Mouse (Mus musculus): ENCODE data around the gene Zfp3.

Zfp3 gene

DNA sequence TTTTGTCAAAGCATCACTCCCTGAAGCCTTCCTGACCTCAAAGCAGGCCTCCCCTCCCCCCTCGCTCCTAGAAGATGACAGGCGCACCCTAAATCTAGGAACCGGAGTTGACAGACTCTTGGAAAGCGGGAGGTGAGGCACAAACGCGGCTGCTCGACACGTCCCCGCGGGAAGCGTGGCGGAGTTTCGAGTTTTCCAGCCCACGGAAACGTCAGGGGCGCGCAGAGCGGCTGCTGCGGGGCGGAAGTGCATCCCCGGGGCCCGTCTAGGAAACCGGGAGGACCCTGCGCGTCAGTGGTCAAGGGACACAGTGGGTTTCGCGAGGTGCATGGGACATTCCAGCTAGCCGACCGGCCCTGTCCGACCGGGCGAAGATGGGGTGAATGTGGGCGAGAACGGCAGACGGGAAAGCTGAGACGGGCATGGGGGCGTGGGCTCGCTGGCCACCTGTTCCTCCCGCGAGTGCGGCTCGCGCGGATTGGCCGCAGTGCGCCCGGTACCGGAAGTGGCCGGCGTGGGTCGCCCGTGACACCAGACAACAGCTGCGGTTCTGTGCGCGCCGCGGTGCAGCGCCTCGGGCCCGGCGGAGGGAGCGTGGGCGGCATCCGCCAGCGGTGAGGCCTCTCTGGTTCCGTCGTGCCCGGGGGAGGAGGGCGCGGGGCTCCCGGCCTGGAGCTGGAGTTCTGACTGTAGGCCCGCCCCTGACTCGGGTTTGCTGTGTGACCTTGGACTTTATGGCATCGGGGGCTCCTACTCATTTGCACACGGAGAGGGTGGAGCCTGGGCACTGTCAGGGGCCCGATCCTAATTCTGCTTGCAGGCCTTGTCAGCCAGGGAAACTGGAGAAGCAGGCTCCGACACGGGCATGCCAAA lies at the start of gene Zfp3:
Gene Zfp3, plus strand, starts transcription at position 274 of the 873 bp plus-strand sequence.
- peak; percentile 74 for DNase-seq (ENCODE audit: low spot score)

DNA sequence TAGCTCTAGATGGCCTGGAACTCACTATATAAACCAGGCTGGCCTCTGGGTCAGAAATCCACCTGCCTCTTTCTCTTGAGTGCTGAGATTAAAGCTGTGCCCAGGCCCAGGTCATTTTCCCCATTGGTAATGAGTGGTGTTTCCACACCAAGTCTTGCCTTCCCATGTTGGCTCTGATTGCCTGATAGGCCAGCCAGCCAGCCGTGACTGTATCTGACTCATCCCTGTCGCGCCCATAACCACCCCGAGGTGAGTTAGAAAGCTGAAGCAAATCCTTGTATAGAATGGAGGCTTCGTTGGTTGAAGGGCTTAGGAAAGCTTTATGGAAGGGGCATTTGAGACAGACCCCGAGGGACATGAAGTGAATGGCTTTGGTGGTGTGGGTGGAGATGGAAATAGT lies 48.2 kb upstream of the Zfp3 start:
- DNase-seq (ENCODE audit: low spot score): no peak

DNA sequence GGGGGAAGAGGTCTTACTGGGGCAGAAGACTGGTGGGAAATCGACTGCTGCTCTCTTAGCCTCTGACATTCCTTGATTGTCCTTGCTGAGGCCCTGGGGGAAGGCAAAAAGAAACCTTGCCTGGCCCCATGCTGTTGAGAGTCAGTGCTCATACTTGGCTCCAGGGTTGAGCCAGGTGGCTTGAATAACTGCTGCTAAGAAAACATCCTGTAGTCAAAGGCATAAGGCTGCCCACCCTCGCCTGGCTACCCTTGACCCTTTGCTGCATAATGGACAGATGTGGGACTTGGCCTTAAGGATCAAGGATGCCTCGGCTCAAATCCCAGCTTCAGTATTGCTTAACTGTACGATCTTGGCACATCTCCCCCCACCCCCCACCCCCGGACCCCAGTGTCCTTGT lies 45.5 kb upstream of the Zfp3 start:
- no peak for DNase-seq (ENCODE audit: low spot score)

DNA sequence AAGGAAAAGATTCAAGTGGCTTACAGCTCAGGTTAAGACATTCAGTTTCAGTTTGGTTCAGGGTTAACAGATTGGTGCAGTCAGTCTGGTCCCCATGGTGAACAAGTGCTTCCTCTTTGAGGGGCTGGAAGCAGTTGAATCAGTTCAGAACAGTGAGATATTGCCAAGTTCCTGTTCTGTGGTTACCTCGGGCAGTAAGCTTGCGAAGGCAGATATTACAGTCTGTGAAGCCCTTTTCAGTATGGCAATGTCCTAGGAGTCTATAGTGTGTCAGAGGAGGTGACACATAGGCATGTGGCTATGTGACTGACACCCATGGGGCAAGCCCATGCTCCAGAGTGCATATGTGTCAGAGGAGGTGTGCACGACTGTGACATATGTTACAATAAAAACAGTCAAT lies 43.4 kb upstream of the Zfp3 start:
- DNase-seq (ENCODE audit: low spot score): no peak

DNA sequence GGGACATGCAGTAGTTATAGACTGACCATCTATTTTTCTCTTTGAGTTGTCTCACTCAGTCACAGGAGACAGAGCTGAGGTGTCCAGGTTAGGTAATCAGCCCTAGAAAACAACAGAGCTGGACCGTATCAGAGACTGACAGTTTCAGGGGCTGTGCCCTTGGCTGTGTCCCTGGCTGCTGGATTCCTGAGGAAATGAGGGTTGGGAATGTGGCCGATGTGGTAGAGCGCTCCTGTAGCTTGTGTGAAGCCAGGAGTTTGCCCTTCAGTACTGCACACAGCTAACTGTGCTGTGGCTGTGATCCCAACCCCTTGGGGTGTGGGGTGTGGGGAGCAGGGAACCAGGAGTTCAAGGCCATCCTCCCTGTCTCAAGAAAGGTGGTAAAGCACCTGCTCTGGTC lies 42.9 kb upstream of the Zfp3 start:
- no peak for DNase-seq (ENCODE audit: low spot score)

DNA sequence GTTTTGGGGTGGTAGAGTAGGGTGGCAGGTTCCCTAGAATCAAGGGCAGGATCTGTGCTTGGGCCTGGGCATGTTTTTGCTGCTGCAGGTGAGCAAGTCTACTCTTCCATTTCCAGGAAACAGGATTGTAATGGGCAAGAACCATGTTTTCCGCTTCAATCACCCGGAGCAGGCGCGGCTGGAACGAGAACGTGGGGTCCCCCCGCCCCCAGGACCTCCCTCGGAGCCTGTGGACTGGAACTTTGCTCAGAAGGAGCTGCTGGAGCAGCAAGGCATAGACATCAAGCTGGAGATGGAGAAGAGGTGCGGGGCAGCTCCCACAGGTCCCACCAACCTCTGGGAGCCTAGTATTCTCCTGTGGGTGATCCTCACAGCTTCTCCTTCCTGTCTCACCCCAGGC lies 39.3 kb upstream of the Zfp3 start:
- DNase-seq (ENCODE audit: low spot score): no peak

DNA sequence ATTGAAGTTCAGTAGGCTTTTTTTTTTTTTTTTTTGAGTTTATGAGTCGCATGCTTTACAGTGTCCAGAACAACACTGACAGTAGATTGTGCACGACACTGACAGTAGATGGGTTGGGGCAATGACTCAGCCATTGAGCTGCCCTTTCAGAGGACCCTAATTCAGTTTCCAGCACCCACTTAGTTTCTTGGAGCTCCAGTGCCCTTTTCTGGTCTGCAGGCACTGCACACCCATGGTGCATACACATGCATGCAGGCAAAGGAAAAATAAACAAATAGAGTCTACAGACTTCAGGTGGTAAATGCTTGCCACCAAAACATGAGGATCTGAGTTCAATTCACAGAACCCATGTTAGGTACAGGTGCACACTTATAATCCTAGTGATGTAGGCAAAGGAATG lies 37.4 kb upstream of the Zfp3 start:
- DNase-seq (ENCODE audit: low spot score): no peak

DNA sequence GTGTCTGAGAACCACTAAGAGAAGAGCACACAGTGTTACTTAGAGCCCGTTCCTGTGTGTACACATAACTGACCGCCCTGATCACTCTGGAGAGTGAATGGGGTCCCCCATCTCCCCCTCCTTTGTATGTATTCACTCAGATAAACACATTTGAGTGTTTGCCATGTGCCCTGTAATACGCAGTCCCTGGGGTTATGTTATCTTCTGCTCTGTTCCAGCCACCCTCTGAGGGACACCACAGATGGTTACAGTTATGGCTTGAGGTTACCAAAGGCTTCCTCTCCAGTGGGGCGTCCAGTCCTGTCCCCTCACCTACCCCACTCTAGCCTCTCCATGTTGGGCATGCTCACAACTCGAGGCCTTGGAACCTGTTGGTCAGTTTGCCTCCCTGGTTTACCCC lies 36.6 kb upstream of the Zfp3 start:
- no peak for DNase-seq (ENCODE audit: low spot score)

DNA sequence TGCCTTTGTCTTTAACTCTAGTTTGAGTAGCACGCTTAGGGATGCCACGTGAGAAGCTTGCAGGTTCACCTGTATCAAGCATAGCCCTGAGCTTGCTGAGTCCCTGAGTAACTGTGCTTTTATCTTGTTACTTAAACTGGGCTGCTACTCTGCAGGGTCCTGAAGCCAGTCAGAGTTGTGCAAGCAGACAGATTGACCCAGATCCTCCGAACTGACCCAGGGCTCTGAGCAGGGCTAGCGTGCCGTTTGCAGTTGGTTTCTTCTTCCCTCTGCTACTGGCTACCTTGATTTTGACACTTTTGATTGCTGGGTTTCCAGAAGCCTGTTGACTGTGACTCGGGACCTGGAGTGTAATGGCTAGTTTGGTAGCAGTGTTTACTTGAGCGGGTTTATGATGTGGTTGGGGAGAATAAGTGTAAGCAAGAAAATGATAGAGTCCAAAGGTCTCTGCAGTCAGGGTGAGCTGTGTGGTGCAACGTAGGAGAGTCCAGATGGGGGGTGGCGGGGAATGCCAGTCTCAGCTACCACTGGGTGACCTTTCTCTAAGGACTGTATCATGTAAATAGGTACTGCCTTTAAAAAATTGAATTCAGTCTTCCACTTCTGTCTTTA lies 33.5 kb upstream of the Zfp3 start:
- DNase-seq (ENCODE audit: low spot score): no peak

DNA sequence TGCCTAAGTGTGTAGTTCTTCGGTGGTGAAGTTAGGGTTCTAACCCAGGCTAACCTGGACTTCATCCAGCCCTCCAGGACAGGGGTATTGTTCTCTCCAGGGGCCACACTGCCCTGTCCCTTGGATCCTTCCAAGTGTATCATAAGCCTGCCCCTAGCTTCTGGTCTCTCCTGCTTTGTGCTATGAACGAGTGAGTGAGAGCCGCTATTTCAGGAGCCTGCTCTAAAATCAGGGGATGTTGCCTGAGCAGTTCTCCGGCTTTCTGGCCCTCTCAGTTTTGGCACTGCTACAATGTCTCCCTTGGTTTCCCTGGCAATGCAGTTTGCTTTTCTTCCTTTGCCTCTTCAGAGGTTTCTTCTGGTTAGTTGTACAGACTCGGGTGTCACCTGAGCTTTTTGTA lies 32.8 kb upstream of the Zfp3 start:
- DNase-seq (ENCODE audit: low spot score): no peak

DNA sequence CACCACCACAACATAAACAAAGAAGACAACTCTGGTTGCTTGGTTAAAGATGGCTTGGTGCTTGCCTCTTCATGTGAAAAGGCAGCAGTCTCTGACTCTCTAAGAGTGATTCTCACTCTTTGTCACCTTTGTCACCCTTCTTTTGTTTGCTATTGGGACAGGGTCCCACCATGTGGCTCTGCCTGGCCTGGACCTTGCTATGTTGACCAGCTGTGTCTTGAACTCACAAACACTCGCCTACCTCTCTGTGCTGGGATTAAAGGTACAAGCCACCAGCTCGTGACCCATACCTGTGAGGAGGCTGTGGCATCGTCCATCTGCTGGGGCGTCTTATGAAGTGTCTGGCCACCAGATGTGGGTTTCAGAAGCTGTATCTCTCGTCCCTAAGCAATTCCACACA lies 30.8 kb upstream of the Zfp3 start:
- DNase-seq (ENCODE audit: low spot score): no peak

DNA sequence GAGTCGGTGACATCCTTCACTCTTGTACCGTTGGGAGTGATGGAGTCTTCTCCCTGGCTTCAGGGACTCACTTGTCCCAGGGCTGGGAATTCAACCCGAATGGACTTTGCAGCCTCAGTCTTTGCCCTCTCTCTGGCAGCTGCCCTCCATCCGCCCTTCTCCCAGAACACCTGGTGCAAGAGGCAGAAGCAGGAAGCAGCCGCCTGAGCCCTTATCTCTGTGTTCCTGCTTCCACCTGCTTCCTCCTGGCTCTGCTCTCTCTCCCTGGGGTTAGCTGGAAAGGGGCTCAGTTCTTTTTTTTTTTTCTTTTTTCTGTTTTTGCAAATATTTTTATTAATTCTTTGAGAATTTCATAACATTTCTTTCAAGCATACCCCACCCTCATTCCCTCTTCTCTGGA lies 26.3 kb upstream of the Zfp3 start:
- DNase-seq (ENCODE audit: low spot score): no peak

DNA sequence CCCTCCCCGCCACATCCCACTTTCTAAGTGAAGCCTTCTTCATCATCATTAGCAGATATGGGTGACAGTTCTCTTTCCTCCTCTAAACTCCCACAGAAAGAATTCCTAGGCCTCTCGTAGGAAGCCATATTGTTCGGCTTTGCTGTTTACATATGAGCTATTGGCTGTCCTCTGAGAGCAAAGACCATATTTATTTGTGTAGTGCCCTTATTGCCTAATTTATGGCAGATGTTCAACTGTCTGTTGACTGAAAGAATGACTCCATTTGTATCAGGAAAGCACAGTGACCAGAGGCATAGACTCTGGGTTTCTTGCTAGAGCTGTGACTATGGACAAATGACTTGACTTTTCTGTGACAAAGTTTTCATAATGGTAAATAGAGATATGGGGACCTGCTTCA lies 22.4 kb upstream of the Zfp3 start:
- DNase-seq (ENCODE audit: low spot score): no peak

DNA sequence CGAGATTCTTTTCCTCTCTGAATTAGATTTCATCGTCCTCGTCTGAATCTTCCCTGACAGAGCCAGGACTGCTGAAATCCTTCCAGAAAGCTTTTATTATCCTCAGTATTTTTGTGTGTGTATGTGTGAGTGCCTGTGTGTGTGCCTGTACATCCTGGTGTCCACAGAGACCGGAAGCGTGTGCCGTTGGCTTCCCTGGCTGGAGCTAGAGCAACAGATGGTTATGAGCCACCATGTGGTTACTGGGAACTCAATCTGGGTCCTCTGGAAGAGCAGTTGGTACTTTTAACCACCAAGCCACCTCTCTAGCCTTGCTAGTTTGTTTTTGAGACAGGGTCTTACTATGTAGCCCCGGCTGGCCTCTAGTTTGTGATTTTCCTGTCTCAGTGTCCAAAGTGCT lies 21.9 kb upstream of the Zfp3 start:
- DNase-seq (ENCODE audit: low spot score): no peak

DNA sequence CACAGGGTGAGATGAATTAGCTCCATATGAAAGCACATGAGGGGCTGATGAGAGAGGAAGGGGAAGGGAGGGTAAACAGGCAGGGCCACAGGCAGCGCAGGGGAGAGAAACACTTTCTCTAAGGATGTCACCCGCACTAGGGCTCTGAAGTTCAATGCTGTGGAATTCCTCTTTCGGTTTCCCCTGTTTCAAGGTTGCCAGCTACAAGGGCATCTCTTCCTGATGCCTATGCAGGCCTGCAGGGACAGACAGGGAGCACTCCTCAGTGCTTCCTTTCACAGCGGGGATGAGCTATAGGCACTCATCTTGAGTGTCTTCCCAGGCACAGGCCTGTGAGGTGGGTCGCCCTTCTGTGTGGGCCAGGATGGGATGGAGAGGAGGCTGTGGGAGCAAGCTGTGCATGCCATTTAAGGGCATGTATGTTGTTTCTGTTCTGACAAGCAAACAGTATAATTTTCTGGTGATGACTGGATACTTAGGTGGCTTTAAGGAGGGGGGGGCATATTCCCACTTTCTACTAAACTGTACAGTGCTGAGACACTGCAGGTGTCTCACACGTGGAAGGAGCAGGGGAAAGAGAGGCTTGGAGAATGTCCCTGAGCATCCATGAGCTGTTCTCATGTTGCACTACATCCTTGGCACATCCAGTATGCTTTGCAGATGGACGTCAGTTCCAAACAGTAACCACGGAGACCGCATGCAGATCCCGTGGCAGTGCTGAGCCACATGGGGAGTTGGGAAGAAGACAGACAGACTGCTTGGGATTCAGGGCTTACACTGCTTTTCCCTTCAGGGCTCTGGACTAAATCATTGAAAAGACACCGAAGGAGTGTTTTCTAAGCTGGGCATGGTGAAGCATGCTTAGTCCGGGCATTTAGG lies 21.2 kb upstream of the Zfp3 start:
- no peak for DNase-seq (ENCODE audit: low spot score)

DNA sequence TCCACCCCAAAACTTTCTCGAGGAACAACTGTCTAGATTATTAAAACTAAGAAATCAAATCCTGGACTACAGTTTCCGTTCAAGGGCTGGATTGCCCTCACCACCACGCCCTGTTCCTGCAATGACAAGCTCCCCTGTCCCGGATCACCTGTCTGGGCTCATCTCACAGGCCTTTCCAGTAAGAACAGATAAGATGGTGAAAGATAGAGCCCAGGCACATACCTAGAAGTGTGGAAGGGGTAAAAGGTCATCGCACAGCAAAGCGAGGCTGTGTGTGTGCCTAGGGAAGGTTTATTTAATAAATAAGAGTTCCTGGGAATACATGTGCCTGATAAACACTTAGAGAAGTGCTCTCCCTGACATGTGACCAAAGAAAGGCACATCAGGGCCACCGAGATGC lies 18.4 kb upstream of the Zfp3 start:
- no peak for DNase-seq (ENCODE audit: low spot score)

DNA sequence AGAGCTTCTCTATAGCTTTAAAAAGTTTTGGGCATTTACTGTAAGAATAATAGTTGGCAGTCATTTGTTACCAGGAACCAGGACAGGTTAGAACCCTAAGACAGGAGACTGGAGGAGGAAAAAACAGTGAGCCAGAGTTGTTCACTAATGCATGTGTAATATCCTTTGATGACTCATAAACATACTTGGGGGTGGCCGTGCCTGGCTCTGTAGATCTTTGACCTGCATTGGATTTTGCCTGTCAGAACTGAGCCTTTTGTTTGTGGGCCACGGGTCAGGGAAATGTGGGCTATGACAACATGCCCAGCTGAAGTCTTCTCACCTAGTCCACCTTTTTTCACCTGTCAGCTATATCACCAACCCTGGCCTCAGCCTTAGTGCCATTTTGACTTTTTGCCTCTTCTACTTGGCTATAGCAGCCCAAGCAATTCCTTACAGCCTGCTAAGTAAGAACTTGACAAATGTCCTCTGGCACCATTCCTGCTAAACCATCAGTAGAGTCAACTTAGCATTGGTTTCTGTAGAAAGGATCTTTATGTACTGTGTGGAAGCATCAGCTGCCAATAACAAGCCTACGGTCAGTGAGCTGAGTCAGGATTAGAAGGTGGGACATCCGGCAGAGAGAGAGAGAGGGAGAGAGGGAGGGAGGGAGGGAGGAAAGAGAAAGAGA lies 16.0 kb upstream of the Zfp3 start:
- DNase-seq (ENCODE audit: low spot score): no peak

DNA sequence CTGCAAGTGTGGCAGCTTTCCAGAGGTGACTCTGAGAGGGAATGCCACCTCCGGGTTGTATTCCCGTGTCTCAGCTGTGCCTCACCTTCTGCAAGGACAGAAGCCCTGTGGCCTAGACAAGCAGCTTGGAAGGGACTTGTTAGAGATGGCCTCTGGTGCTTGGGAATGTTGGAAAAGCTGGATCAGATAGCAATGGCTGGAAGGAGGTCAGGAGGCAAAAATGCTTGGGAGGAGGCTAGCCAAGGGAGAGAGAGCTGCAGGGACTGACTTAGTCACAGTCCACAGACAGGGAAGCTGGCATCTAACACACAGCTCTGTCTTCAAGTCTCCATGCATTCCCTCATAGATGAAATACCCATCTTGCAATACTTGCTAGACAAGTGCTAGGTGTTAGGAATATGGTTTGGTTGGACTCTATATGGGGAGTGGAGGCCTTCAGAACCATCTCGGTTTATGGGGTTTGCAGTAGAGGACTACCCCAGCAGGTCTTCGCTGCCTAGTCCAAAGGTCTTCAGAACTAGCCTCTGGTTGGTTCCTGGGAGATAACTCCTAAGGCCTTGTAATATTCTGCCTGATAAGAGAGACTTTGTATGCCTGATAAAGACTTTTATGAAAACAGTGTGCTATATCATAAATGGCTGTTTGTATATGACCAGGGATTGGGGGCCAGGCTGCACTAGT lies 11.5 kb upstream of the Zfp3 start:
- DNase-seq (ENCODE audit: low spot score): no peak

DNA sequence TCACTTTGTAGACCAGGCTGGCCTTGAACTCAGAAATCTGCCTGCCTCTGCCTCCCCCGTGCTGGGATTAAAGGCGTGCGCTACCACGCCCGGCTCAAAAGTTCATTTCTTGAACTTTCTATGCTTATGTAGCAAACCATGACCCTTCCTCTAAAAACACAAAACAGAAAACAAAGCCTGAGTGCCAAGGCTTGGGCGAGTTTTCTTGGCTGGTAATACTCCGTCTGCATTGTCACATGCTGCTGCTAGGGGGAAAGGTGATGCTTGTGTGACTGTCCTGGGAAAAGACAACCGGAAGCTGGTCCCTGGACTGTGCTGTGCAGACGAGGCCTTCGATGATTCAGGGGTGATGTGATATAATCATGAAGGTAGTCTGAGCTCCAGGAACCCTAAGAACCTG lies 10.9 kb upstream of the Zfp3 start:
- DNase-seq (ENCODE audit: low spot score): no peak

DNA sequence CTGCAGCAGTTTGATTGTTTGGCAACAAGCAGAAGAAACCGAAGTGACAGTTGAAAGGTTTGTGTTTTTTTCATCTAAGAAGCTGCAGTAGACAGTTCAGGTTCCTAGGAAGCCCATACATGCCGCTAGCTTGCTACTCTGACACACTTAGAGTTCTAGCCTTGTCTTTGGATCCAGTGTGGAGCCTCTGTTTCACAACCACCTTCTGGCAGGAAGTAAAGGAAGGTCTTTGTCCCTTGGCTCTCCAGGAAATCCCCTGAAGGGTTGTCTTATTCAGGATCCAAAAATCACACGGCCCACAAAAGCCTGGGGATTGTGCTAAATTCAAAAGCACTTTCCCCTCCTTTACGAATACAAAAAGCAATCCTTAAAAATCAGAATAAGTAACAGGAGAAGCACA lies 9.5 kb upstream of the Zfp3 start:
- DNase-seq (ENCODE audit: low spot score): no peak

DNA sequence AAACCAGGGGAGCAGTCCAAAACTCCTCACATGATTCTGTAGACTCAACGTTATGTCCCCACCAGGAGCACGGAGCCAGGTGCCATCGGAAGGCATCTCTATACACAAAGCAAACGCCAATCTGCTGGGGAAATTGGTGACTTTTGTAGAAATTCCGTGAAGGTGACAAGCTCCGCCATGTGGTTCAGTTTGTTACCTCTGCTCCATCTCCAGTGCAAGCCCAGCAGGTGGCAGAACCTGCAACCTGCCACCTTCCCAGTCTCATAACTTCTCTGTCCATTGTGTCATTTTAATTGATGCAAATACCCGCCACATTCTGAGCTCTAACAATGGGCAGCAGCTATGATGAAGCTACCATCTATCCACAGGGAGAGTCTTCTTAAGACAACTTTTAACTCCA lies 9.1 kb upstream of the Zfp3 start:
- no peak for DNase-seq (ENCODE audit: low spot score)

DNA sequence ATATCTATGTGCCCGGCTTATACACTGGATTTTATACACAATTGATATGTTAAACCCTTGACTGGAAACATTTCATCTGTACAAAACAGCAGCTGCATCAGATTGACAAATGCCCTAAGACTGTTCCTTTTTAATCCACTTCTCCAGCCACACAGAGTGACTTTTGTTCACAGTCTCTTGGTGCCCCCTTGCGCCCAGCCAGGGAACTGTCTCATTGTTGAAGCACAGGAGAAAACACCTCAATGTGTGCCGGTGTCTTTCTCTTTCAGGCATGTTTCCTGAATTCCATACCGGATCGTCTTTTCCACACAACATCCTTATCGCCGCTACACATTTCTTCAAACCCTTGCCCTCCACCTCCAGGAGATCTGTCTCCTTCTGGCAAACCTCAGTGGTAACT lies 8.4 kb upstream of the Zfp3 start:
- peak; percentile 86 for DNase-seq (ENCODE audit: low spot score)

All from embryo, embryonic 10 days (tissue).